Mouse (Mus musculus) megakaryocyte, adult 5-6 weeks (primary cell): Measurements from ENCODE around the gene Insl3. TPM values are rescaled to one million over a fixed set of nuclear protein-coding genes. Genes with fewer than 3 reads are reported as not detected.

Experiments
- ATAC-seq: 2 replicates; pipeline ENCODE4 v1.8.0; 2016; ENCODE audit warnings: mild to moderate bottlenecking, inconsistent platforms; ENCODE audit not compliant: poor library complexity, severe bottlenecking
- total RNA-seq, 2 experiments: library from RNA; stranded (forward) in 1 of 2; stranded (reverse) in 1 of 2; fragments of 153-499, 151-499 nt in 1 of 2; fragments of 221-1000, 200-1000 nt in 1 of 2; gene quantifications; 2 replicates each; pipeline versions ENCODE4 v1.2.3 to v1.2.4; 2015 to 2017

The Insl3 gene
- 2.9 and 4.2 TPM in 2 replicates for total RNA-seq (2015)
- total RNA-seq (2017) = 1.1 and 2.4 TPM in 2 replicates

DNA sequence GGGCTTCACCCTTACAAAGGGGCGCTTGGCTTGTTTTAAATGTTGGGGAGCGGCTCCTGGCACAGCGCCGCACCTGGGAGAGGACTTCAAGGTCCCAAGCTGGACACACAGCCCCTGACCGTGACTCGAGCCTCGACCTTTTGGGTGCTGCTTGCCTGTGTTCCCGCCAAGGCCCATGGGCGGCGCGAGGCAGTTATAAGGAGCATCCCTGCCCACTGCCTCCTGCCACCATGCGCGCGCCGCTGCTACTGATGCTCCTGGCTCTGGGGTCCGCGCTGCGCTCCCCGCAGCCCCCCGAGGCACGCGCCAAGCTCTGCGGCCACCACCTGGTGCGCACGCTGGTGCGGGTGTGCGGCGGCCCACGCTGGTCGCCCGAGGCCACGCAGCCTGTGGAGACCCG lies at the start of gene Insl3:
Insl3 (plus strand) TSS at position 187 of the 400 bp plus-strand sequence.
- ATAC-seq = no peak

DNA sequence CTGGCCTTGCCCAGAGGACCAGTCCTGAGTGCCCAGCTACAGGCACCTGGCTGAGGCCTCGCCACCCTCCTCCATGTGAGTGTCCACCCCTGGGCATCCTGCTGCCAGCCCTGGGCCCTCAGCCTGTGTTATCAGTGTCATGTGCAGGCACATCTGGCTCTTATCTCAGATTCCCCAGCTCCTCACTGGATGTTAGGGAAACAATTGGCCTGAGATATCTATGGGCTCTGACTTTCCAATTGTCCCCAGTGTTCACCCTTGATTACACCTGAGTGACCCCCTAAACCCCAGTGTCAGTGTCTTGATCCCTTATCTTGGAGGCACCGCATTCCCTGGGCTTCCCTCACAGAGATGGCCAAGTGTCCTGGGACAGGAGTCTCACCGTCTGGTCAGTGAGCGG lies 49.7 kb upstream of the Insl3 start:
- ATAC-seq = no peak

DNA sequence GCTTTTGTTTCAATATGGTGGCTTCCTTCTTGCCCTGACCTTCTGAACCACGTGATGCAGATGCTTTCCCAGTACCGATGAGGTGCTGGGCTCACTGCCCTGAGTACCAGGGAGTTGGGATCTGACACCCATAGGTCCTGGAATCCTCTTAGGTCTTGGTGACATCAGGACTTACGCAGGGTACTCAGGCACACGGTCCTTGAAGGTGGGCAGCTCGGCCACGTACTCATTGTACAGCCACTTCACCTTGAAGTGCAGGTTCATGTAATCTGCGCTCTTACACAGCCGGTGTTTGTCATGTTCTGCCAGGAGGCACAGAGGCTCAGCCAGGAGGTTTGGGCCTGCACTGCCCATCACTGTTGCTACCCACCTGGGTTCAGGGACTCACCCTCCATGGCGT lies 43.5 kb upstream of the Insl3 start:
- ATAC-seq = no peak

DNA sequence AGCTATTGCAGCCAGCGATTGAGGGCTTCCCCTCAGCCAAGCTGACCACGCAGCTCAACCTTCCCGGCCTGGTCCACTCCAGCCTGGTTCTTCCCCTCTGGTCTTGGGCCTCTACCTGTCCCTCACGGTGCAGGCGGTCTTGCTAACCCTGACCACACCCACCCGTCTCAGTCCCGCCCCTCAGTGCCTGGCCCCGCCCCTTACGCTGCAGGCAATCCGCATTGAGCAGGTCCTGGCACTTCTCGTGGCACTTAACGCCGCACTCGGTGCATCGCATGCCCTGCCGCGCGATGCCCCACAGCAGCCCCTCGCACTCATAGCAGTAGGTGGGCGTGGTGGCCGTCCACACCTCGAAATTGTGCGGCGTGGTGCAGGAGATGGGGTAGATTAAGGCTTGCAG lies 34.4 kb upstream of the Insl3 start:
- ATAC-seq = peak; percentile 51; the same call in 1 of the 2 replicates

DNA sequence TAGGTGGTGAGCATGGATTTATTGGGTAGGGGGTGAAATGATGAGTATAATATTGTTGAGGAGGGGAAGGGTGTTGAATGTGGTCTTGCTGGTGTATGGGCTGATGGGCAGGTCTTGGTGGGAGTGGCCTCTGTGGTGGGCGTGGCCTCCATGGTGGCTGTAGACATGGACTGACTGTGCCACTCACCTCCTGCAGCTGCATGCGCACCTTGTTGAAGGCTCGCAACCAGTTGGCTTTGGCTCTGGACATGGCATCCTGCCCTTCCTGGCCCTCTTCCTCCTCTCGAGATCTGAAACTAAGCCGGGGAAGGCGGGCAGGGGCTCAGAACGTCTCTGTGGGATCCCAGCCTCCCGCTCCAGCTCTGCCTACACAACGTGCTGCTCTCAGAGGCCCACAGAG lies 31.2 kb upstream of the Insl3 start:
- ATAC-seq = no peak

DNA sequence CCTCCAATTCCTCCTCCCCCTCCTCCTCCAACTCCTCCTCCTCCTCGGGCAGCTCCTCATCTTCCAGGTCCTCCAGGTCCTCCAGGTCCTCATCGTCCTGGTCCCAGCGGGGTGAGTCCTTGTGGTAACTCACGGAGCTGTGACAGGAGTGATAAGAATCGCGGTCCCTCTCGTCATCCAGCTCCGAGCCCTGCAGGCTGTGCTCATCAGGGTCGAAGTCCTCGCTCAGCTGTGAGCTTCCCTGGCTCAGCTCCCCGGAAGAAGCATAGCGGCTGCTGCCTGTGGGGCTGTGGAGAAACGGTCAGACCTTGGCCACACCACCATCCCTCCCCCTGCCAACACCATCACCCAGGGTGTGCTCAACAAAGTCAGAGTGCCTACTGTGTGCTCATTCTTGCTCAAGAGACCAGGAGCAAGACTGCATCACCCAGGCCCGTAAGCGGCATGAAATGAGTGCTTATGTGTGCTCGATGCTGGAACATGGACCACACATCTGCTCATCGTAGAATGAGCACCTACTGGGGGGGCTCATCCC lies 30.4 kb upstream of the Insl3 start:
- no peak for ATAC-seq

DNA sequence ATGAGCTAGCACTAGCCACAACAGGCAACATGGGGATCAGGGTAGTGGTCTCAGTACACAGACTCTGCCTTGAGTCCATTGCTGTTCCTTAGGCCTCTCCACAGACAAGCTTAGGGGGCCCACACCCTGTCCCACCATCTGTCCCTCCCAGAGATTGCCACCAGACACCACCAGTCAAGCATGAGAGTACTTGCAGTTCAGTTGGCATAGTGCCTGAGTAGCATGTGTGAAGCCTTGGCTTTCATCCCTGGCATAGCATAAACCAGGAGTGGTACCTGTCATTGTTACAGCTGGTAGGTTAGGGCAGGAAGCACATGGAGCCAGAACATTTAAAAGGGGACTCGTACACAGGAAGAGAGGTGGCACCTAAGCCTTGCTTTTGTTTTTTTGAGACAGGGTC lies 29.3 kb upstream of the Insl3 start:
- ATAC-seq = no peak

DNA sequence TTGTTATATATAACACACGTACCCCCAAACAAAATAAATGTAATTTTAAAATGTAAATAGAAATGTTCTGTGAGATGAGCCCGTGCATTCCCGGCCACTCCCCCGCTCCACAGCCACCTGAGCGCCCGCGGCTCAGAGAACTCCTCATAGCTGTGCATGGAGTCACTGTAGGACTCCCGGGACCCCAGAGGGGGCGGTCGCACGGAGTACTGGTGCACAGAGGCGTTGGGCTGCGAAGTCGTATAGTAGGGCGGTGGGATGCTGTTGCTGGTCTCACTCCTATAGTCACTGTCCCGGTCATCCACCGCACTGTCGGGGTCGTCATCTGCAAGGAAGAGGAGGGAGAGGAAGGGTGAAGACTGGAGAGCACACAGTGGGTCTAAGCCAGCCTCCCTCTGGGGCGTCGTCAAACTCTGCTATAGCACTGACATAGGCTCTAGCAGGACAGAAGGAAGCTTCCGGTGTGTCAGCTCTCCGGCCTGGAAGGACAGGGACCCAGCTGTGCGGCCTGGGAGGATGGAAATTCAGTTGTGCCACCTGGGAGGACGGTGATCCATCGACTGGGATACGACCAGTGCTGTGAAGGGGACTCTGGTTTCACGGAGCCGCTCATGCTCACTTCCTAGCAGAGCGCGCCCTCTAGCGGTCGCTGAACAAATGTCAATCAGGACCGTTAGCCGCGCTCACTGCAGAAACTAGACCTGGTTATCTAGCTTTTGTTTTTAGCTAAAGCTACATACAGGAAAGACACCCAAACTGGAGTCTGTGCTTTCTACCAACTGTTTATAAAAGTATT lies 28.5 kb upstream of the Insl3 start:
- ATAC-seq = peak; percentile 88

DNA sequence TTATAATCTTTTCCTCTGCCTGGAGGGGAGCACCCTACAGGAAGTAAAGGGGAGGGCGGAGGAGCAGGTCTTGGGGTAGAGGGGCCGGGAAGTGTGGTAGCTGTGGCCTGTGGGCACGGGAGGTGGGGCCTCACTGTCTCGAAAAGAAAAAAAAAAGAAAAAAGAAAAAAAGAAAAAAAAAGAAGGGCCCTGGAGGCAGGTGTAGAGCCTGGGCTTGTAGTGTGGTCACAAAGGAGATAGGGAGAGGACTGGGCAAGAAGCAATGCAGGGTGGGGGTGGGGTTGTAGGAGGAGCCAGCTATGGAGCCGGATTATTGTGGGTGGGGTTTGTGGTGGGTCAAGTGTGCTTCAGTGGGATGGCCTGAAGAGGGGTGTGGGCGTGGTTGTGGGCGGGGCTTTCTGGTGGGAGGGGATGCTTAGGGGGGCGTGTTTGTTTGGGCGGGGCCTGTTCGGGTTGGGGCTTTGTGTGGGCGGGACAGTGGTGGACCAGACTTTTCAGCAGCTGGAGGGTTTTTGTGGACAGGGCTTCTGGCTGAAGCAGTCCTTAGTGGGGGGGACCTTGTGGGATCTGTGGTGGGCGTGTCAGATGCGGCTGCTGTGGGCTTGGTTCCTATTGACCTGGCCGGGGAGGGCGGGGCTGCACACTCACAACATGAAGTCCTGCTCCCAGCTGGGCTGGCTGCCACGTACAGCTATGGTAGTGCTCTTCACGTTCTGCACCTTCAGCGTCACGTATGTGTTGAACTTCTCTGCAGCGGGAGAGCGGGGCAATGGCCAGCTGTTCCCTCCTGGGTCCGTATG lies 23.5 kb upstream of the Insl3 start:
- peak; percentile 48 for ATAC-seq

DNA sequence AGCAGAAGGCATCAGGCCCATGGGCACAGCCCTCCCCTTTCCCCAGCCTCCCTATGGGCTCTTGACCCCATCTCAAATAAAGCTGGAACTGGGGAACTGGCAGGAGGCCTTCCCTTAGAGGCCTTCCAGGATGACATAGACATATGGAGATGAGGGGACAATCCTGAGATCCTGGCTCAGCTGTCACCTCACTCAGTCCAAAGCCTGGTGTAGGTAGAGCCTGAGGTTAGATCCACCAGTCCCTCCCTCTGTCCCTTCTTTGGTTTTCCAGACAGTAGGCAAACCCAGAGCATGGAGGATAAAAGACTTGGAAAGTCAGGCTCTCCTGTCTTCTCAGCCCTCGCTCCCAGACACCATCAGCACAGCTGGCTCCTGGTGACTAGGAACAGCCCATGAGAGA lies 22.2 kb upstream of the Insl3 start:
- no peak for ATAC-seq

DNA sequence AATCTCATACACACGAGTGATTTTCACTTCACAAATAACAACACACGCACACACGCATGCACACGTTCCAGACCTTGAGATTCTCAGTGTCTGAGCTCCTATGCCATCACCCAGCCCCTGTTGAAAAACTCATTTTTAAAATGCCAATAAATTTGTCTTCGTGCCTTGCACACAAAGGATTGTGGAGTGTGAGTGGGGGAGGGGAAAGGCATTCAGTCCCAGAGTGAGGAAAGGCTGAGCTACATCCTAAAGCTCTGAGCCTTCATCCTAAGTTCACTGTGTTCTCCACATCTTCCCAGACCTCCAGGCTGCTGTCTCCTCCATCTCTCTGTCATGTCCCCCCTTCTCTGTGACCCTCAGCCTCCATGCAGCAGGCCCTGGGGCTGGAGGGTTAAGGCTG lies 21.8 kb upstream of the Insl3 start:
- no peak for ATAC-seq

DNA sequence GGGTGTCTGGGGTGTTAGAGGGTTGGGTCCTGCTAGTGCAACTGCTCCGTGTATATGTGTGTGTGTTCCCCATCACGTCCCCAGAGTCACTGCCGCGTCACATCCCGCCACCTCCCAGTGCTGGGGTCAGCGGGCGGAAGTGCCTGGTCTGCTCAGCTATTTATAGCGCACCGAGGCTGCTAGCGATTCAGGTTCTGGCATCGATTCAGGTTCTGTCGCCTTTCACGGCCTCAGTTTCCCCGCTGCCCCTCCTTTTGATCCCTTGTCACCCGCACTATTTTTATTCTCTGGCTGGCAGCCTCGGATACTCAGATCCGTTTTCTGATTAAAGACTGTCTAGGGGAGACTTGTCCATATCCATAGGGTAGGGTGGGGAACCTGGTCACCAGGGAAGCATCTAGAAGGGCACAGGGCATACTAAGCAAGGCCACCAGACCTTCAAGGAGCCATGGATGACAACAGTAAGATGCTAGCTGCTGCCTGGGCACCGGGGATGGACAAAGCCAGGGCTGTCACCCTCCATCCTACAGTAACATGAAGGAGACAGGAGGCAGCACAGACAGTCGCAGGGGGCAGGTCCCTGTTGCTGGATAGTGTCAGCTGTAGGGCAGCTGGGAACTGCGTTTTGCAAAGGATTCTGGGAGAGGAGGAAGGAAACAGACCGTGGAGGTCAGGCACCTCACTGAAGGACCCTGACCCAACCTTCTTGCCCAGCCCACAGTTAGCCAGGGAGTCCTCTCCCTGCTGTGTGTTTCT lies 20.6 kb upstream of the Insl3 start:
- ATAC-seq = peak; percentile 61

DNA sequence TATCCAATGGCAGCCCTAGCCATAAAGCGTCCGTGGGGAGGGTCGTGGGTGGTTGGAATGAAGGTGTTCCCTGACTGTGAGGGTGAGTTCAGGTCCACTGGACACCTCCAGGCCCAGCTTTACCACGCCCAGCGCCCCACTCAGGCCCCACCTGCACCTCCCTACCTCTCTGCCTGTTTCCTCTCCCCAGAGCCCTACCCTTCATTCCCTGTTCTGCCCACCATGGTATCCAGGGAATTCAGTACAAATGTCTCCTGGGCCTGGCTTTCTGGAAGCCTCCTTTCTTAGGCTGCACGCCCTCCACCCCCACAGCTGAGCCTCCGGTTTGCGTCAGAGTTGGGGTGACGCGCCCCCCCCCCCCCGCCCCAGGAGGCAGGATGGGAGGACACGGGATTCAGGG lies 18.8 kb upstream of the Insl3 start:
- ATAC-seq = no peak

DNA sequence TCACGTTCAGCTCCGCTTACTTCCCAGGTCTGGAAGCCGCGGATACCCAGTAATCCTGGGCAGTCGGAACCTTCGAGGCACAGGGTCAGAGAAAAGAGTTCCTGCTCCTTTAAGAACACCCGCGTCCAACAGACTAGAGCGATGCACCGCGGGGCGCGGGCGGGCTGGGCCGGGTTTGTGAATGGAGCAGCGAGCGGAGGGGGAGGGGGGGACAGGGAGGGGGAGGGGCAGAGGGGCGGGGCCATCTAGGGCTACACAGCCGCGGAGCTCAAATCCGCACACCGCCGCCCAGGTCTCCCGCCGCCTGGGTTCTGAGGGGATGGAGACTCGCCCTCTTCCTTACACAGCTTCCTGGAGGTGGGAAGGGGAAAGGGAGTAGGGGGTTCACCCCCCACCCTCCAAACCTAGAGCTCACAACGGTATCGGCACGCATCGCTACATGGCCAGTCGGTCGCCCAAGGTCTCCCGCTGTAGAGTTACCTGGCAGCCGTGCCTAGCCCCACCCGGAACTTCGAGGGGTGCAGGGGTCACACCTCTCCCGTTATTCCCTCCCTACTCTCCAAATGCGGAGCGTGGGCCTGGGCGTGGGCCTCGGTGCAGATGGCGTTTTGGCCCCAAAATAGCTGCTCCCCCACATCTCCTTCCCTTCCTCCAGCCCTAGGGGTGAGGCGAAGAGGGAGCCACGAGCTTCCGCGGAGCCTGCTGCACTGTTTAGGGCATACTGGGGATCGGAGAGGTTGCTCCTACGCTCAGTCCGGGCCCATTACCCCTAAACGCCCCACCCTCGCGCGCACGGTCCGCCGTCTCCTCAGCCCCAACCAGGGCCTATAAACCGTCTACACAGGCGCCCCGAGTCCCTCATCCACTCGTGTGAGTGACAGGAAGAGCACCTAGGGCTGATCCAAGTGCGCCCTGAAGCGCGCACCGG lies 18.1 kb upstream of the Insl3 start:
- no peak for ATAC-seq

DNA sequence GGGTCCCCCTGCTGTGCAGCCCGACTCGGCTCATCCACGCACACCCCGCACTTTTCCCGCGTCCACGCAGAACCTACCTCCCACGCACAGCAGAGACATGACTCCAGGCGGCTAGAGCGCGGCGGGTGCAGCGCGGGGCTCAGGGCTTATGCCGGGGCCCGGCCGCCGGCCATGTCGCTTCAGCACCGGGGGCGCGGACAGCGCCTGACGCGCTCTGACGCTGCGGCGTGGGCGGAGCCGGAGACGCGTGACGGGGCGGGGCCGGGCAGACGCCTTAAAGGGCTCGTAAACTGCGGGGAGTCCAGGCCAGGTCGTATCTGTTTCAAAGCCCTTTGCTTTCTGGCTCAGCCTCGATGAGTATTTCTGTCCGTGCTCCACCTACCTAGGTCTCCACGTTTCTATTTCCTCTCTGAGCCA lies 17.5 kb upstream of the Insl3 start, which contains the start of gene Unc13a:
Unc13a (minus strand) TSS at position 209 of the 417 bp plus-strand sequence.
- peak; percentile 89 for ATAC-seq

DNA sequence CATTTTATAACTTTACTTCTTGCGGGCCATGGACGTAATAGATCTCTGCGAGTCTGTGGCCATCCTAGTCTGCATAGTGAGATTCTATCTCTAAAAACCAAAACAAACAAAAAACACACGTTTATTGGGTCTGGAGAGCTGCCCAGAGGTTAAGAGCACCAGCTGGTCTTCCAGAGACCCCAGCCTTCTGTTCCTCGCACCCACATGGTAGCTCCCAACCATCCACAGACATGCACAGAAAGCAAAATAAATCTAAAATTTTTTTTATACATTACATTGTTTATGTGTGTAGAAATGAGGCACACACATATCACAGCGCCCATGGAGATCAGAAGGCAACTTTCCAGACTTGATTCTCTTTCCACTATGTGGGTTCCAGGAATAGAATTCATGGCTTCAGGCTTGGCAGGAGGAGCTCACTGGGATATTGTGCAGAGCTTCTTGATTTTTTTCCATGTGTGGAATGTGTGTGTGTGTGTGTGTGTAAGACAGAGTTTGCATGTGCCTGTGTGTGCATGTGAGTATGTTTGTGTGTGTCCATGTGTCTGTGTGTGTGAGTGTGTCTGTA lies 16.8 kb upstream of the Insl3 start:
- ATAC-seq = no peak

DNA sequence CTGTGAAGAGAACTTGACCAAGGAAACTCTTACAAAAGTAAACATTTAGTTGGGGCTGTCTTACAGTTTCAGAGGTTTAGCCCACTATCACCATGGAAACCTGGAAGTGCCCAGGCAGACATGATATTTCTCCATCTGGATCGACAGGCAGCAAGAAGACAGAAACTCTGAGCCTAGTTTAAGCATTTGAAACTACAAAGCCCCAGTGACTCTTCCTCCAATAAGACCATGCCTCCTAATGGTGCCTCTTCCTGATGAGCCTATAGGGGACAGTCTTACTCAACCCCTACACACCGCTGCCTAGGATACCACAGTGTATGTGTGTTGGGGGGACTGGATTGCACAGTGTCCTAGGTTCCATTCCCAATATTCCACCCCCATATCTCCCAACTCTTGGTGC lies 14.9 kb upstream of the Insl3 start:
- no peak for ATAC-seq

DNA sequence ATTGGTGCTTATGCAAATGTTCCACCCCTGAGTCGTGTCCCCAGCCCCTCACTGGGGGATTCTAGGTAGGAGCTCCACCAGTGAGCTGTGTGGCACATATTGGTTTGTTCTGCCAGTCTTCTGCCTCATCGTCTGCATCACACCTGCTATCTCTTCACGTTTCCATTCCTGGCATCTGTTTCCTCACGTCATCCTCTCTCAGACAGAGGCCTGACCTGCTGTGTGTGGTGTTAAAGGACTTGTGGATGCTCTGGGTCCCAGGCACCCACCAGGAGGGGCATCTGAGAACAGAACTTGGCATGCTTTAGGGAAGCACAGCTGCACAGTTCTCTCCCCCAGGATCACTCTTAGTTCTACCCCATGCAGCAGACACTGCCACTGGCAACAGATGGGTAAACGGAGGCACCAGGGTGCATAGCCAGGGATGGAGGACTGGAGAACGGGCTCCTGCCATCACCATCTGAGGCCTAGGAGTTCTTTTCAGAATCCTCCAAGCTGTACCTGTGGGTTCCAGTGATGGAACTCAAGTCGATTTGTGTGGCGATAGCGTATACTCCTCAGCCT lies 13.5 kb upstream of the Insl3 start:
- no peak for ATAC-seq

DNA sequence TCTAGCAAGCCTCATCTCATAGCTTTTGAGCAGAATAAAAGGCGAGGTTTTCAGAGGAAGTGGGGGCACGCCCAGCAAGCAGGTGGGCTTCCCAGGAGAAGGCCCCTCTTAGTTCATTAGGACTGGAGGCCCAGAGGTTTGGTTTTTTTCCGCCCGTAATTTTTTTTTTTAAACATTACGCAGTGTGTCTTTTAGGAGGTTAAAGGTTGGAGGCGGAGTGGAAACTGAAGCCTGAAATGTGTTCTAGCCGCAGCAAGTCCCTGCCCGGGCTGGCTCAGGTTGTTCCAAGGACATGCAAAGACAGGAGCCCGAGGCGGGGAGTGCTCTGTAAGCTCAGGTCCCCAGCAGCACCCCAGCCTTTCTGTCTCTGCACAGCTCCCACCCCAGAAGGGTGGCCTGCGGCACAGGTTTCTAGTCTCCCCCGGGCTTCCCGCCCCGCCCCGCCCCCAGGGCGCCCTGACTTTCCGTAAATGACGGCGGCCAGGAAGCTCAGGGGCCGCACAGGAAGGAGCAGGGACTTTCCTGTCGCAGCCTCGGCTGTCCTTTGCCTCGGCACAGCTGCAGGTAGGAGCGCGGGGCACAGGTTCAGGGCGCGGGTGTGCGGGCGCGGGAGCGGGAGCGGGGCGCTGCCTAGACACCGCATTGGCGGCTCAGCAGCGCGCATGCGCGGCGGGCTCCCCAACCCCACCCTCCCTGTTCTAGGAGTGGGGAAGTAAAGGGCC lies 12.8 kb upstream of the Insl3 start, which contains the start of gene Jak3:
Jak3 (plus strand) TSS at position 277 of the 722 bp plus-strand sequence.
- peak; percentile 59 for ATAC-seq
